Mouse (Mus musculus) gastrocnemius, postnatal 4 days (tissue): ENCODE measurements around the gene Zc3h12c. TPM values are rescaled to one million over a fixed set of nuclear protein-coding genes. Genes with fewer than 3 reads are reported as not detected.

ENCODE experiments used
- DNase-seq, 2 experiments: peaks; one replicate each; pipeline ENCODE4 v3.0.0; 2021 to 2022; ENCODE audit warnings: low spot score in 2 of 2, mixed read lengths in 2 of 2
- long read RNA-seq, 2 experiments: library from polyadenylated mRNA; stranded (forward); transcript quantifications; one replicate each; pipeline ENCODE4 v2.0.0; 2021
- total RNA-seq, 2 experiments: library from RNA; stranded (reverse); gene quantifications; 2 replicates each; pipeline ENCODE4 v1.2.3; 2021

The Zc3h12c gene
- total RNA-seq: 10 to 100 TPM in 1 of 2 experiments, 1 to 10 TPM in 1; 9.6 to 10.6 TPM
- long read RNA-seq, experiment 1, partial matches to known transcripts: 1 of 4 reads
- long read RNA-seq, experiment 1, other reads (novel, unspliced or antisense): 3 of 4 reads
- long read RNA-seq, experiment 2, full-length matches to known transcripts: 1 of 9 reads
- long read RNA-seq, experiment 2, partial matches to known transcripts: 2 of 9 reads
- long read RNA-seq, experiment 2, other reads (novel, unspliced or antisense): 6 of 9 reads

- DNase-seq: peak; percentile 63 to 77
Measured at GRCm38 (mm10) chr9:52167863-52168685, at the start of gene Zc3h12c. Gene Zc3h12c (minus strand): TSS chr9:52168572.

GRCm38 (mm10) chr9:52217636-52218035 is 49.3 kb upstream of the Zc3h12c start:
- DNase-seq: no peak

DNA sequence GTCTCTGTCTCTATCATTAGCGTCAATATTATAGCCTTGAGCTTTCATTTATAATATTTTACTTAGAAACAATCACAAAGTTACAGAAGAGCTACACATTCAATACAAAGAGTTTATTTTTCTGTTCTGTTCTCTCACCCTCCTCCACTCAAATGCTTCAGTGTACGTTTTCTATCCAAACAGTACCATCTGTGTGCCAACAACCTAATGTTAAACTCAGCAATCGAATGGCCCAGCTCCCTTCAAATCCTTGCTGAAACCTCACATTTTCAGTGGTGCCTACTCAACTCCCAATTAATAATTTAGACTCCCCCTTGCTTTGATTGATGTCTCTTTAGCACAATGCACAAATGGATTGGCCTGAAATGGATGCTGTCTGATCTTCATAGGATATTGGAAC is 46.9 kb upstream of the Zc3h12c start:
- no peak for DNase-seq

- no peak for DNase-seq
Measured at GRCm38 (mm10) chr9:52212416-52212815, 44.0 kb upstream of the Zc3h12c start.

GRCm38 (mm10) chr9:52208510-52209030 is 40.2 kb upstream of the Zc3h12c start:
- DNase-seq: no peak

DNA sequence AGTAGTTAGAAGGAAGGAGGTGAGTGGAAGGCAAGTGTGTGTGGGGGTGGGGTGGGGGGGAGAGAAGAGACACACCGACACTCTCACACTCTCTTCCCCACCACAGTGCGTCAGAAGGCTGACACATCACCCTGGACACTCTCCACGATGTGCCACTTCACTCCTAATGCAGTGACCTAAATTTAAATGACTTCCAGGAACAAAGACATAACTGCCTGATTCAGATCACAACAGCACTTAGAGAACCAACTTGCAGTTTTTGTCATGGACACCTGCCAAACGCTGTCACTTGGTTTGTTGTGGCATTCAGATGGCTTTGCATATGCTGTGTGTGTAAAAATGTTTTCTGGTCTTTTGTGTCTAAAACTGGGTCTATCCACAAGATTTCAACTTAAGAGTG is 34.8 kb upstream of the Zc3h12c start:
- DNase-seq: no peak

GRCm38 (mm10) chr9:52200271-52200670 is 31.9 kb upstream of the Zc3h12c start:
- DNase-seq: no peak

- no peak for DNase-seq
Measured at GRCm38 (mm10) chr9:52195853-52196252, 27.5 kb upstream of the Zc3h12c start.

DNA sequence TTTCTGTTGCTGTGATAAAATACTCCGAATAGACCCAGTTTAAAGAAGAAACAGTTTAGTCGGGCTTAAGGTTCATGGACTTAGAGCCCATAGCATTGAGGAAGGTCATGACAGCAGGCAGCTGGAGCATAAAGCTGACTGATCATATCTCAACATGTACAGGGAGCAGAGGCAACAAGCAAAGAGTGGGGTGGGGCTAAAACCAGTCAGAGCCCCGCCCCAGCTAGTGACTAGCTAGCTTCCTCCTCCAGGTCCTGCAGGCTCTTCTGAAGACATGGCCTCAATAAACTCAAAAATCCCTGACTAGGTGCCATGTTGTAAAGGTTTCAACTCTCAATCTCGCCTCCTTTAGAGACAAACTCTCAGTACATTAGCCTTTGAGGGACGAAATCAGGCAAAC is 25.5 kb upstream of the Zc3h12c start:
- DNase-seq: no peak

DNA sequence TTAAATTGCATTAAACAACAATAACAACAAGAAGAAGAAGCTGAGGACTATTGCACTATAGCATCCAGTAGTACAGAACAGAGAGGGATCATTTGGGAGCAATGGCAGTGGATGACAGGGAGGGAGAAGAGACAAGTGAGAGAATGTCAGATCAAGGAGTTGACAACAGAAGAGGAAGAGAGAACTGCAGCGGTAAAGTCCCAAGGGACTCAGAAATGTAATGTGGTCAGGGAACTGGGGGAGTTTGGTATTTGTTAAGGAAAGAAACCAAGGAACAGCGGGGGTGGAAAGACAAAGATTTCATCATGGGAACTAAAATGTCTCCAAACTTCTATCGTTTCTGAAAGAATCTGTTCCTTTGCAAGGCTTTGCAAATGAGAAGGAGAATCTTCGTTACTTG is 22.5 kb upstream of the Zc3h12c start:
- no peak for DNase-seq

- no peak for DNase-seq
Measured at GRCm38 (mm10) chr9:52188106-52188505, 19.7 kb upstream of the Zc3h12c start.

GRCm38 (mm10) chr9:52186296-52186941 is 18.0 kb upstream of the Zc3h12c start:
- no peak for DNase-seq

DNA sequence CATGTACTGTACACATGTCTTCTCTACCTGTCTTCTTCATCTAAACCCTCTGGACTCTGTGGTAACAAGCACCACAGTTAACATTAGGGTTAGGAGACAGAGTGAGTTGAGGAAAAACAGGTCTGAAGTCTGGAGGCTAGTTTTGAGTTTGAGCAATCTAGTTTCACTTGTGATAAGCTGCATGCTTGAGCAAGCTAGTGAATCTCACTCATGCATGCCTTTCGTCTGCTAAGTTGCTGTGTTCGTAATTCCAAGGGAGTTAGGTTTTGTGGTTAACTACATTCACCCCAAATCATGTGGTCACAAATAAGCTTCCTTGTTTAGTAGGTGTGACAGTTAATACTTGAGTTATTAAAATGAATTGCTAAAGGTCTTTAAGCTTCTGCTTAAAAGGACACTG is 13.0 kb upstream of the Zc3h12c start:
- no peak for DNase-seq

- DNase-seq: no peak
Measured at GRCm38 (mm10) chr9:52180851-52181250, 12.5 kb upstream of the Zc3h12c start.

GRCm38 (mm10) chr9:52175257-52175859 is 7.0 kb upstream of the Zc3h12c start:
- no peak for DNase-seq

DNA sequence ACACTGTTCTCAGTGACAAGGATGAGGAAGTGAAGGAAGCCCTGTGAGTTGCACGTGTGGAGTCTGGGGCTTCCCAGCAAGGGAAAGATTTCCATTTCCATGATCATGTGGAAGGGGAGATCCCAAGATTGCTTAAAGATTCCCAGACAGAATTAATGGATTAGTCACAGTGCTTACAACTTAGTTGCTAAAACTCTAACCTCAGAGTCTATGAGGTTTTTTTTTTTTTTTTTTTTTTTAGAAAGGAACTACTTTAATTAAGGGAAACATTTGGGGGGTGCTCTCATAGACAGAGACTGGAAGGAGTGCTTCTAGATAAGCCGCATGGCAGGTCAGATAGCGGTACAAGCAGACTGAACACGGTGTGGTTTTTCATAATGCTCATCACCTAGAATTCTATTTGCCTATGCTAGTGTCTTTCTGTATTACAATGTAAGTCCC is 6.3 kb upstream of the Zc3h12c start:
- no peak for DNase-seq

DNA sequence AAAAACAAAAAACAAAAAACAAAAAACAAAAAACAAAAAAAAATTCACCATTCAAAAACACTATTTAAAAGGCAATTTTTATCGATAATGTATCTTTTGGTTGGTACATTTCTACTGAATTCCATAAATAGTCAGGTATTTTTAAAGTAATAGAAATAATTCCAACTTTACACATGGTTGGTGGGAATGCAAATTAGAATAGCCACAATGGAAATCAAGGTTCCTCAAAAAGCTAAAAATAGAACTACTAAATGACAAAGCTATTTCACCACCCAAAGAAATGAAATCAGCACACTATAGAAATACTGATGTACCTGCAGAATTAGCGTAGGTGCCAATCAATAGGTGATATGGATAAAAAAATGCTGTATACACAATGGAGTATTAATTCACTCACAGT is 5.6 kb upstream of the Zc3h12c start:
- DNase-seq: no peak

- DNase-seq: no peak
Measured at GRCm38 (mm10) chr9:52172550-52172949, 4.2 kb upstream of the Zc3h12c start.

DNA sequence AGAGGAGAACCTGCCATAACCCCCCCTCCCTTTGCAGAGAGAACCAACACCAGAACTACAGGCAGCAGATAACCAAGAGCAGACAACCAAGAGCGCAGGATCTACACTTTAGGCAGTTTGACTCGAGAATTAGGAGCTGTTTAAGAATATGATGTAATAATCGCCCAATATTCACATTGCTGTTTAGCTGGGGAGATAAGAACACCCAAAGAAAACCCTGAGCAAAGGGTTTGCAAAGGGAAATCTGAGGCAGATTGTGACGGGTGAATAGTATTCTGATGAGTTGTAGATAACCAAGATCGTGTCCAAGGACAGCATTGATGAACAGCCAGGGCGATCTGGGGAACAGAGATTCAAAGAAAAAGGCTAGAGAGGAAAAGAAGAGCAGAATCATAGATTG is 2.3 kb upstream of the Zc3h12c start:
- no peak for DNase-seq

DNA sequence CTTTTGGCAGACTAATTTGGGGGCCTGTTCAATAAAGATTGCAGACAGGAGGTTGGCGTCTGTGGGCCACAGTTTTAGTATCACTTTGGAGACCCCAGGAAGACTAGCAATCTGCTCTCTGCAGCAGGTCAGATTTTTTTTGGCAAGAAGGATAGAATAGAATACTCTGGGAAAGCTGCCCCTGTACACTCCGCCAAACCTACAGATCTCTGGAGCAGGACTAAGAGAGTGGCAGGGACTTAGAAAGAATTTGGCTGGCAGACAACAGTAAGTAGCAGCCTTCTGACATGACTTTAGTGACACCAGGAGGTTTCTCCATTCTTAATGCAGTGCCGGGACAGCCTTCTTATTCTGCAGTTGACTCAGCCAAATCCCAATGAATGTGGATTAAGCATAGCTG is 1.8 kb upstream of the Zc3h12c start:
- DNase-seq: no peak

DNA sequence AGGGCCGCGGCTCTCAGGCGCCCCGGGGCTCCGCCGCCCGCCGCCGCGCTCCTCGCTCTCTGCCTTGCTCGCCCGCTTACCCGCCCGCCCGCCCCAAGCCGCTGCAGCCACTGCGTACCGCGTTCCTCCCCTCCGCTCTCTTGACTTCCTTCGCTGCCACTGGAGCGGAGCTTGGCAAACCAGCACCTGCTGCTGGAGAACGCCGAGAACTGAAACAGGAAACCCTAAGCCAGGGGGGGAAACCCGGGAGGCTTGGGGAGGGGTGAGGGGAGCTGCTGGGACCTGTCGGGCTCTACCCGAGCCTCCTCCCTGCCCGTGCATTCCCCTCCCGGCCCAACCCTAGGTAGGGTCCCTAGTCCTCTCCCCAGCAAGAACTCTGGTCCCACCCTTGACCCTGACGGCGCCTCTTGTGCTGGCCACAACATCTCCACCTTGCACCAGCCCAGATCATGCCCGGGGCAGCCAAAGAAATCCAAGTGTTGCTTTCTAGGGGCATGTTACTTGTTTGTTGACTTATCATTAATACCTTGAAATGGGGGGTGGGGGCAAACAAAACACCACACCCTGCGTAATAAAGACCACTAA is 406 bp upstream of the Zc3h12c start:
- DNase-seq: peak; percentile 52 to 80
